Mouse (Mus musculus): ENCODE results near the gene Ube2h.
"Not testable (repeated sequence)": the region's sequence is repeated elsewhere in the genome, so short reads cannot be mapped to it uniquely, and the experiment has no call there.

Ube2h gene

DNA sequence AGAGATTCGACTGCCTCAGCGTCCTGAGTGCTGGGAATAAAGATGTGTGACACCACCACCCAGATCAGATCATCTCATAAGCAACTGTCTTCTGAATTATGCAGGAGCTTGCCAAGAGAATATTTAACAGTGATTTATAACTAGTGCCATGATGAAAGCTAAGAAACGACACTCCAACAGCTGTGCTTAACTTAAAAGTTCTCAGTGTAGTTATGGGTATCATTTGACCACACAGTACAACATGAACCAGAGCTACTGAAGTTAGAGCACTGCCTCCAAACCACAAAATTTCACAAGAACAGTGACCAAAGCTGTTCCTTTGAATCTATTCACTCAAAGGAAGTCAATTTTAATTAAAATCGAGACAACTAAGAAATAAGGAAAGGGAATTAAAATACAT, 61.4 kb downstream of the Ube2h start:
- DNase-seq, result no peak

DNA sequence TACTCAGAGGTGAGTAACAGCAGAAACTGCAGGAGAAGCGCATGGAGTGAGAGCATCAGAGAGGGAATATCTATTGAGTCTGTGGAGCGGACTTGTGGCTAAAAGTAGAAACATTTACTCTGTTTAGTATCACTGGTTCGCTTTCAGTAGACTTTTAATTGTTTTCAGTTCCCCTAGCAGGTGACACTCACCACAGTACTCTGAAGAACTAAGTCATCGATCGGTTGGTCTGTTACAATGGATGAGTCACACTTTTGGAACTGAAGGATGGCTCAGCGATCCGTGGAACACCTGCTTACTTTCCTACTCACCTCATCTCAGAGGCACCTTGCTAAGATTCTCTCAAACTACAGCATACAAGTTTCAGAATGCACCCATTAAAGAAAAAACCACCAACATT, 64.2 kb downstream of the Ube2h start:
- DNase-seq, result no peak

DNA sequence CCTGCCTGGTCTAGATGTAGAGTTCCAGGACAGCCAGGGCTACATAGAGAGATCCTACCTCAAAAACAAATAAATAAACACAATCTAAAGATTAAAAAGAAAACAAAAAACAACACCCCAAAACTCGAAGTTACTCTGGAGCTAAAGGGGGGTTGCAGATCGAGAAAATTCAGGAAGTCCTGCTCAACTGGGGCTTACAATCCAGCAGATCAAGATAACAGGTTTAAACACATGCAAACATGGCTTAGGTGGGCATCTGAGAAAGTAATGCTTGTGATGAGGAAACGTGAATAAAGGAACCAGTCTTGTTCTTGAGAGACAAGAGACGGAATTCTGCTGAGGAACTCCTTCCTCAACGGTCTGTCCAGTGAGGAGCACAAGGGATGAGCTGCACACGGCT, 65.1 kb downstream of the Ube2h start:
- no peak for DNase-seq

DNA sequence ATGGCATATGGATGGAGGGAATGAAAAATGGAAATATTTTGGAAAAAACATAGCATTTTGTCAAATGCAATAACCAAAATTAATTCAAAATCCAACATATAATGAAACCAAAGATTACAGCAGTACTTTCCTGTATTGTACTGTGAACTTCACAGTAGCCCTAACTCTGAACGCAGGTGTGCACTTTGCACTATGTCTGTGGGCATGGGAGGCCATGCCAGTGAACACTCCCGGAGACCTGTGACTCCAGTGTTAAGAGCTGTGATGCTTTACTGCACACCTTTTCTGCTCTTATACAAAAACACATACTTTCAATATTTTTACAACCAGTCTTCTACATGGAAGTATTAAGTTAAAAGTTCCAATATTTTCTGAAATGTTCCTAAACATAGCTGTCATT, 66.3 kb downstream of the Ube2h start:
- DNase-seq, result no peak

DNA sequence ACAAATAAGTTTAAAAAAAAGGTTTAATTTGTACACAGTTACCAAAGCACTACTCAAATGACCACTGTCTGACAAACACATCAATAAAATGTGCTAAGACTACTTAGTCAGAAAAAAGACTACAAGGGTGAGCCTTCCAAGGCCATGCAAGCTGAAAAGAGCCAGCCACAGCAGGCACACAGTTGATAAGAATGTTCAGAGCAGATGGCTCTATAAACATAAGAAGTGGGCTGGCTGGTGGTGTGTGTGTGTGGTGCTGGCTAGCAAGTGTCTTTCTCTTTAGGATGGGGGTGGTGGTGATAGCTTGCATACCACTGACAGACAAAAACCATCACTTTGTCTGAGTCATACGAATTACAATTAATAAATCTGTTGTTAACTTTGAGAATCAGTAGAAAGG, 67.8 kb downstream of the Ube2h start:
- DNase-seq, result no peak

DNA sequence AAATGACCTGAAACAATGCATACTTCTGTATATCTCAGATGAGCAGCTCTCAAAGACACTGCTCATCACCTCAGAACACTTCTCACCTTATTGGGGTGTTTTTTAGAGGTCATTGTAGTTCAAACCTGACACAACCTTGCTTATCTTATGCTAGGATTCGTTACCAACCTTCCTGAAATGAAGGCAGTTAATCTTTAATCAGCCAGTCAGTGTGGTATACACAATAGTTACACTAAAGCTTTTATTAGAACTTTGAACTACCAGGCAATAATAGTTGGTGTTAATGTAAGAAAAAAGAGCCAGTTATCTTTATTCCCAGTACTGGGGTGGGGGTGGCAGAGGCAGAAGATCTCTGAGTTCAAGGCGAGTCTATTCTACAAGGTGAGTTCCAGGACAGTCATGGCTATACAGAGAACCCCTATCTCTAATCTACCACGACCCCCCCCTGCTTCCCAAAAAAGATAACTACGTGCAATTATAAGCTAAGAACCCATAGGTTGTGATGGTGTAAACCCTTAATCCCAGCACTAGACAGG, 72.5 kb downstream of the Ube2h start:
- DNase-seq, result no peak

DNA sequence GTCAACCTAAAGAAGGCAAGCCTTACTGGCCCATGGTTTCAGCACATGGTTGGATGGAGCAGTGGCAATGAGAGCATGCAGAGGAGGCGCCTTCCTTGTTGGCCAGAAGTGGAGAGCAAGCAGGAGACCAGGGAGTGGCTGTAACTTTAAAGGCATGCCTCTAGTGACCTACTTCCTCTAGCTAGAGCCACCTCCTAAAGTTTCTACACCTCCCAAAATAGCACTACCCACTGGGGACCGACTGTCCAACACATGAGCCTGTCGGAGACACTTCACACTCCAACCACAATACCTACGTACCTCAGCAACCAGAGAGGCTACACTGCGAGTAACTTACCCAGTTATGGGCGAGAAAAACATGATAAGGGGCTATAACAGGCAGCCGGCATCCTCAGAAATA, 74.1 kb downstream of the Ube2h start:
- DNase-seq, result peak; percentile 95

DNA sequence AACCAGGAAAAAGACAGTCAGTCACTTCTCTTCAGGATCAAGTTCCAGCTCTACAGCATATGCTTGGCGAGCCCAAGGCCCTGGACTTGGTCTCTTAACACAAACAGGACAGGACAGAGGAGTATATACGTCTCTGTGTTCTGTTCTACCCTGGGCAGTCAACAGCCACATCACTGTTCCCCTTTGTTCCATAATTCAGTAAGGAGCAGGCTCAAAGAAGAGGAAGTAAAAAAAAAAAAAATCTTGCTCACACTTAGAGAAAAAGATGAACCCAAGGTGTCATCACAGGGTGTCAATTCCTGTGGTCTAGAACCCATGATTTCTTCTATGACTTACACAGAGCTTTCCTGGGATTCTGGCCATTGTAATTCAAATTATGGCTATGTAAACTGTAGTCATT, 75.4 kb downstream of the Ube2h start:
- DNase-seq, result no peak

DNA sequence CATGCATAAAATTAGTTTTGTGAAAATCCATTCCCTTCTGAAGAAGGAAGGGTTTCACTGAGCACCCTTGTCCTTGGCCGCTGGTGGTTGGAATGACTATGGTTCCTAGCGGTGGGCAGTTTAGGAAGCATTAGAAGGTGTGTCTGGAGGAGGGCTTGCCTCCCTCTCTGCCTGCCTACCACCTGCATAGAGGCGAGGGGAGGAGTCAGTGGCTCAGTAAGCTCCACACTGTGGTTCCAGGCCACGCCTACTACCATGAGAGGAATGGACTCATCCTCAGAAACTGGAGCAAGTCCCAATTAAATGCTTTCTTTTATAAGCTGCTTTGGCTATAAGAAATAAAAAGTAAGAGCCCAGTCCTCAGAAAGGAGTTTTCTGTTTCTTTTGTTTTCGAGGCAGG, 76.0 kb downstream of the Ube2h start:
- no peak for DNase-seq

DNA sequence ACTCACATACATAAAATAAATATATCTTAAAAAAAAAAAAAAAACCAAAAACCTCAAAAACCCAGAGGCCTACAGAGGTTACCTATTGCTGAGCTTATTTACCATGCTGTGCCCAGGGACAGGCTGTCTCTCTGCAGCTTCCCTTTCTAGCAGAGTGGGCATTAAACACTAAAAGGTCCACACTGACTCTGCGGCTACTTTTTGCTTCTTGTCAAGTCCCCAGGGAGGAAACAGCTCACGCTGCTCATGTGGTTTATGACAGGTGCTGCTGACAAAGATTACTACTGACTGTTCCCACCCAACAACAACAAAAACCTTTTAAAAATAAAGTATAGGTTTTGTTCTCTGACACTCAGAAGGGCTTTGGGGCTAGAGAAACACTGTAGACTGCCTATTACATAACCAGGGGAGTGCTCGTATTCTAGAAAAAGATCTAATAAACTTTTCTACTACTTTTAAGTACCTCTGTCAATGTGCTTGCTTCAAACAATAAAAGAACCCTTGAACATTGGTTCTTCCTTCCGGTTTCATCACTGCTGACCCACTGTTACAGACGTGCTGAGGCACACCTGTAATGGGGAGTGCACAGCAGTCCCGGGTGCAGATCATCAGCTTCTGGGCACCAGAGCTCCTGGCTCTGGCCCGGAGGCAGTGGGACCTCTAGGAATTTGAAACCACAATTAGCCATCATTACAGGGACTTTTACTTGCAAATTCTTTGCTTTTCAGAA, 77.2 kb downstream of the Ube2h start:
- DNase-seq, result no peak

DNA sequence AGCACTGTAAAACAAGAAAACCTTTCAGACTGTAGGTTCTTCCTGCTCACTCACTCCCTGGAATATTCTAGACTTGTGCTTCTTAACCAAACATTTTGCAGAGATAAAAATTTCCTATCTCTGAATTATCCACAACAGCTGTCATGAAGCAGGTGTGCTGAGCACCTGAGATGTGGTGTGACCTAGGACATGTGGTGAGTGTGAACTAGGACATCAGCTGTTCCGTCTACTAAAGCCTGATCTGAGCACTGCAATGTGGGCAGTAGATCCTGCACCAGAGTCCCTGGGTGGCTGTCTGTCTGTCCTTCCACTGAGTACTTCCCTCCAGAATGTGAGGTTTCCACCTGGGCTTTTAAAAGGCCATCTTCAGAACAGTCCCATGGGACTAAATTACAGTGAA, 79.6 kb downstream of the Ube2h start:
- no peak for DNase-seq

DNA sequence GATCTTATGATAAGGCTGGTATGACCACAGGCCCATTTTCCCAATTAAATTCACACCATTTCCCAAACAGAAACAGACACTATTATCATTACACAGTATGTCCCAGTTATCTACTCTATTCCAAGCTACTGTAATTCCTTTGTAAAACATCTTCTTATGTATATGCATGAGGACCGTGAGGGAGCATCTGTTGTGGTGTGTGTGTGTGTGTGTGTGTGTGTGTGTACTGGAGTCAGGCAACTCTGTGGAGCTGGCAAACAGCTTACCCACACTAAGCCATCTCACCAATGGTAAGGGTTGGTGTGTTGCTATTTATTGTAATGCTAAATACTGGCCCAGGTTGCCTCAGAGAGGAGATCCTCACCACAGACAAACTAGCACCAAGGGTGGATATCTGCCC, 82.0 kb downstream of the Ube2h start:
- no peak for DNase-seq

DNA sequence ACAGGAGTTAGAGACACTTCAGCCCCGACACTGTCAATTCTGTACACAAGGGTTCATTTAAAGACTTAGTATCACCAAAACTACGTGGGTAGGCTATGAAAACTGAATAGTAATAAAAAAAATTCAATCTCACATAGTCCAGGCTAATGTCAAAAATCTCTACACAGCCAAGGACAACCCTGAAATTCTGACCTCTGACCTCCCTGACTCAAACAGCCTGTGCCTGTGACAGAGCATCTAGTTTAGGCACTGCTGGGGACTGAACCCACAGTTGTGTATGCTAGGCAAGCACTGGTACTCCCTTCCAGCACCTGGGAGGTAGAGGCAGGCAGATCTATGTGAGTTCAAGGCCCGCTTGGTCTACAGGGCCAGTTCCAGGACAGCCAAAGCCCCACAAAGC, 86.8 kb downstream of the Ube2h start:
- DNase-seq, result no peak

DNA sequence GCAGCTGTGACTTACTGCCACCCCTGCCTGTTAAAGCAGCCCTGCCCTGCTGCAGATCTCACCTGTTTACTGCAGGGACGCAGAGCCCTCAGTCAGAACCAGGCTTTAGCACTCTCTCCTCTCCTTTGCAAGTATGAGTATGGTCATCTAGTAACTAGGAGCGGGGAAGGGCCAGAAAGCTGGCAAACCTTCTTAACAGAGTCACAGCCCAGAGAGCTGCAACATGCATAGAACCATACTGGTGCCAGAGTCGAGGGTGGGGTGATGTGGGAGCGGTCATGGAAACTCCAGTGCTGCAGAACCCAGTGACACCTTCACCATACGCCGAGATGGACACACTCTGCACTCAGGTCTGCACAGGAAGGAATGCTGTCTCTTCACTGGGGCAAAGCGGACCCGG, 91.9 kb downstream of the Ube2h start:
- no peak for DNase-seq

DNA sequence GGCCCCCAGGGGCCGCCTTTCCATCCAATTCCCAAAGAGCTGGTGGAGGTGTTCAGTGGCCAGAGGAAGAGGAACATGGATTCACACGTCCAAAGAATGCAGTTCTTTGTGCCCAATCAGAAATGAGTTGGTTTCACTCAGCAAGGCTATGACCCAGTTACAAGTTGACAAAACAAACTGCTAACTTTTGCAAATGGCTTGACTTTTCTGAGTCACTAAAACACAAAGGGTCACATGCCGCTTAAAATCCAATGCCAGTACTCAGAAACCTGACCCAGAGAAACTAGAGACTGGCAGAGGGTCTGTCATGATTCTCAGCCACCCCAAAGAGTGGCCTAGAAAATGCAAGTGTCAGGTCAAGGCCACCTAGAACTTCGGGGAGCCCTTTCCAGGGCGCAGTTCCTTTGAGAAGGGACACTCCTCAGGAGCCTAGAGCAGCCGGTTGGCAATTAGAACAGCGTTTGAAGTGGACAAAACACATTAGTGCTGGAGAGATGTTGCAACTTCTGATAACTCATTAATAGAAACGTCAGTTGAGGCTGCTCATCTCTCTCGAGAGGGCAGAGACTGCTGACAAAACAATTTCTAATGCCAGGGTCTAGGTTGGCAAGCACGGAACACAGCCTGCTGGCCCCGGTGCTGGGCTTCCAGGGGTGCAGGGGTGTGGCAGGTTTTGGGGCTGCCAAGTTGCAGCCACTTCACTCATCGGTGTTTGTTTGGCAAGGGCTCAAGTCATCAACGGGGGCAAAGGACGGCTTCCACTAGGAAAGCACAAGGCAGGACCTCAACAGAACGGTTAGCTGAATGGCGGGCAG, 92.5 kb downstream of the Ube2h start:
- DNase-seq, result peak; percentile 92

DNA sequence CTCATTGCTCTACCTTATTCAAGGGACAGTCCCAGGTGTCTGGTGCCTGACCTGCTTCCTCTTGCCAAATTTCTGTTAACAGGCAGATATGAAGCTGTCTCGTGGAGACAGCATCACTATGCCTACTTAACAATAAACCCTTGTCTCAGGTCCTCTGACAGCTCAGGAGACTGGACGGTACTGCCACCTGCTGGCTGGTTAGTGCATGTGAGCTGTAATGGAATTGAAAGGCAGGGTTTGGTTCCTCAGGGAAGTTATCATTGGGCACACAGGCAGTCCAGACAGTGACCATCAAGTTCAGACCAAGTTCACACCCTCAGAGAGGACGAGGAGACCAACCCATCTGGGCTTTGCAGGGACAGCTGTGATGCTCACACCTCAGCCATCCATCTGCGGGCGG, 93.6 kb downstream of the Ube2h start:
- peak; percentile 91 for DNase-seq

DNA sequence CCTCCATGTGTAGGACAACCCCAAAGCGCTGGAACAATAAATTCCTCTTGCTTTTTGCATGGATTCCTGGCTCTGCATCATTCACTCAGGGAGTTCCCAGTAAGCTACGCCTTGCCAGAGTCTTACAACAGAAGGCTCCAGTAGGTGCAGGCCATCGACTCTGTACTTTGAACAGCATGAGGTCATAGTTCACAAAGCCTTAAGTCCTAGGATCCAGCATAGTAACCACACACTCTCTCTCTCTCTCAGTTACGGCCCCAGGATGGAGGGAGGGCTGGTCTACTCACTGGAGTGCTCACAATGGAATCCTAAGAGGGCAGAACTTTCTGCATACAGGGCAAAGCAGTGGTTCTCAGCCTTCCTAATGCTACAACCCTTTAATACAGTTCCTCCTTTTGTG, 95.5 kb downstream of the Ube2h start:
- DNase-seq, result no peak

DNA sequence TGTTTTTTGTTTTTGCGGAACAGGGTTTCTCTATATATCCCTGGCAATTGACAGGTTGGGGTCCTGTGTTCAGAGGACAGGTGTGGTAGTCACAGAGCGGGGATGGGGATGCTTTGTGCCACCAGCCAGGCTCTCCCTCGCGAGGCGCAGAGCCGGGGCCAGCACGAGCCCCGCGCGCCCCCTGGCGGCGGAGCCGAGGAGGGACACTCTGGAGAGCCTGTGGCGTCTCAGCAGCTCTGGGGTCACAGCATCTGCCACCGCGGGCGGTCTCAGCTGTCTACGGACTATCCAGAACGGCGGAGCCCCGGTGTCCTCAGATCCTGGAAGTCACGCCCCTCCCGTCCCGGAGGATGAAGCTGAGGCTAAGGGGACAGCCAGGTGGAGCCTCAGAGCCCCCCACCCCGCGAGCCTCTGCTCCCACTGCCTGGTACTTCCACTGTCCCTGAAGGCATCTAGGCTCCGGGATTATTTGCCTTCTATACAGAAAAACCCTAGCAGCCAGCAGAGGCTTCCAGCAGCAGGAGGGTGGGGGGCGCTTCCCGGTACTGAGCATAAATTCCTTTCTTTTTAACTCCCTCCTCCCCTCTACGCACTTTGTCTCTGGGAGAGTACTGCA, 98.6 kb downstream of the Ube2h start:
- DNase-seq, result peak; percentile 97

DNA sequence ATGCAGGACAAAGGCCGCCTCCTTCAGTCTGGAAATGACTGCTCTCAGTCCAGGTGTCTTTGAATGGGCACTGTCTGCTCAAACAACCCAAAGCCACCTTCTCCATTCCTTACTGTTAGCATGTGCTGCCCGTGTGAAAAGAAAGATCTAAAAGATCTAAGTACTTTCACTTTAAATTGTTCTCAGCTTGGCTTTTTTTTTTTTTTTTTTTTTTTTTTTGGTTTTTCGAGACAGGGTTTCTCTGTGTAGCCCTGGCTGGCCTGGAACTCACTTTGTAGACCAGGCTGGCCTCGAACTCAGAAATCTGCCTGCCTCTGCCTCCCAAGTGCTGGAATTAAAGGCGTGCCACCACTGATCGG, 99.2 kb downstream of the Ube2h start:
- not testable (repeated sequence) for DNase-seq

DNA sequence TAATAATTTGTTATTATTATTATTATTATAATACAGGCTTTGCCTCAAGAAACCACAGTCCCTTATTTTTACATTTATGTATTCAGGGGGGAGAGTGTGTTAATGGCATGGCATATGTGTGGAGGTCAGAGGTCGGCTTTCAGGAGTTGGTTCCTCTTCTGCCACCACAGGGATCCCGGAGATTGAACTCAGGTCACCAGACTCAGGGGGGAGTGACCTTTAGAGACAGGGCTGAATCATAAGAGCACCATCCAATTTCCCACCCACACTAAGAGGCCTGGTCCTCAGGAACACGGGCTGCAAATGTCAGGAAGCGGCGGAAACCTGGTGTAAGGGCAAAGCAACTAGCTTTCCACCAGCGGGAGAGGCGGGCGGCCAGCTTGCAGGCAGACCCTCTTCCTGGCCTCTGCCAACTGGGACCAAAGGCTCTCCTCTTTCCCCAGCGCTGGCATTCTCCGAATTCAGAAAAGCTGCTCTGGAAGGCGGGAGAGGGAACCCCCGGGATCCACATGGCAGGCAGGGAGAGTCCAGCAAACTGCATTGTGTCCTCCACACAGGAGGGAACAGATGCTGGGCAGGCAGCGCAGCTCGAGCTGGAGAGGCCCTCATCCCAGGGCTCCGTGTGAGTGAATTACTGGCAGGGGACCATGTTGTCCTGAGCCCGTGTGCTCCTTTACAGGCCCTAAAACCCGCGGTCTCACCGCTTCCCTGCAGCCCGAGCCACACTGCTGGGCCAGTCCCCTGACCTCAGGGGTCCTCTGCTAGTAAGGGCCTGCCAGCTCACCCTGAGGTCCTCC, 99.8 kb downstream of the Ube2h start:
- DNase-seq, result peak; percentile 83

DNA sequence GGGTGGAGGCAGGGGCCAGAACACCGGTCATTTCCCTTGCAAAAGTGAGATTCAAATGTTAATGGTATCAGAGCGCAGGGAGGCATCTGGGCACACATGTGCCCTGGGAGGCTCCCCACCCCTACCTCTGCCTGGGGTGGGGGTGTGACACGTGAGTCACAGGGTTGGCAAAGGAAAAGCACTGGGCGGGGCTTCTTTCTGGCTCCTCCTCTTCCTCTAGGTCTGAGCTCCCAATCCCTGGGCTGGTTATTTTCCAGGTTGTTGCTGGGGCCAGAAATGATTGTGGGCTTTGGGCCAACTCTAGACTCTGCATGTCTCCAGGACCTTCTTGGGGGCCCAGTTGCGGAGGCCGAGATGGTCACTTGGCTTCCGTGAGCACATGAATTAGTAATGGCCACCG, 108.2 kb downstream of the Ube2h start:
- no peak for DNase-seq

DNA sequence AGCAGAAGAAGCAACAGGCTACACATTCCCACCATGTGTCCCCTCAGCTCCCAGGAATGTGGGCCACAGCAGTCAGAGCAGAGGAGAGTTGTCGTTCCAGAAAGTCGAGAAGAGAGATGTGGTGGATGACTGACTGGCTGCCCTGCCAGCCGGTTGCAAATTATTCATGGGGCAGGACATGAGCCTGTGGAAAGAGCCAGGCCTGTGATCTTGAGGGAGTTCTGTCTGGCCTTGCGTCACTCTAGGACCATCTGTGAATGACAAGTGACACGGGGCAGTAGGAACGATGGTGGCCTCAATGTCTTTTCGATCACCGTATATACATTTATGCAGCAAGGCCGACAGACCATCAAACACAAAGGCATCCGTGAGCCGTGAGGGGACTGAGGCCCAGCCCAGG, 108.7 kb downstream of the Ube2h start:
- DNase-seq, result no peak

DNA sequence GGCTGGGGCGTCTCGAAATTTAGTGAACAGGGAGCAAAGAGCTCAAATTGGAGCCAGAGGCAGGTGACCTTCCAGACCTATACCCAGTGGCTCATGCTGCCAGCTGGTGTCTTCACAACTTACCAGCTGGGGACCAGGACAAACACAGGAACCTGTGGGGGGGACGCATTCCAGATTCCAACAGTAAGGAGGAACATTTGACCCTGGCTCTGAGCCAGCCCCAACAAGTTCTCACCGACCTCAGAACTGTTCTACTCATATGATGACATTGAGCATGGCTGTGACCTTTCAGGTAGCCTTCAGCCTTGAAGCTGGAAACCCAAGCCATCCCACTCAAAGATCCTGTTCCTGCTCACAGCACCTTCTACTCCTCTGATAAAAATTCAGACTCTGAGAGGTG, 120.7 kb downstream of the Ube2h start:
- DNase-seq, result peak; percentile 68

All from heart, adult 11 months (tissue).